Mouse (Mus musculus): ENCODE measurements around the gene Olfr652. TPM values are rescaled to one million over a fixed set of nuclear protein-coding genes. Genes with fewer than 3 reads are reported as not detected.

Olfr652 gene
- polyA plus RNA-seq (2014; fragmentation: Nextera tagmentation; extraction: Ambion mirVana) = not detected in 2 replicates

GRCm38 (mm10) chr7:104560601-104561000 is at the start of gene Olfr652:
Olfr652 (plus strand) TSS chr7:104560901.
- Histone ChIP-seq H3K36me3 (ENCODE audit: control insufficient read depth, insufficient read depth, low read length) (no peaks in the 10 kb centered on the region), H3K27ac (ENCODE audit: low read length) (no peak within 1 kb of the TSS), H3K4me2 (replicated peaks; ENCODE audit: low read depth, low read length) (no peak within 1 kb of the TSS), H3K9me3 (ENCODE audit: control insufficient read depth, low read depth, low read length) (no peaks in the 10 kb centered on the region), H3K4me1 (ENCODE audit: control insufficient read depth, insufficient read depth, low read length) (no peaks in the 10 kb centered on the region), H3K27me3 (ENCODE audit: control insufficient read depth, insufficient read depth, low read length) (no peaks in the 10 kb centered on the region), H3K9ac (replicated peaks; ENCODE audit: low read depth, low read length) (no peak within 1 kb of the TSS), H3K4me3 (ENCODE audit: low read depth, low read length) (no peak within 1 kb of the TSS)
- no peak for ATAC-seq (ENCODE audit: insufficient number of reproducible peaks, insufficient read depth, low FRiP score, low read depth)

DNA sequence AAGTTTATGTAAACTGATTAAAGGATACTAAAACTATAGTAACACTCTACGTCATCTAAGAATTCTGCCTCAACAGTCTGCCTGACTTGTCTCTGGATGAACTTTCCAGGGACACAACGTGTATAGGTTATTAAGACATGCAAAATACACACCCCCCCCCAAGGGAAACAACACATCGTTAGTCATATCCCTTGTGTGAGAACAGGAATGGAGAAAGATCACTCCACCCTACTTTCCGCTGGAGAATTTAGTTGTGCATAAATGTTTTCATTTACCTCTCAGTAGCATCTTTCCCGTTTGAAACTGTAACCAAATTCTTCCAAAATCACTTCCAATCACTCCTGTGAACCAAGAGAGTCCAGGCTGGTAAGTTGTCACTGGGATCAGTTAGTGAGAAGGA is 10.9 kb upstream of the Olfr652 start, which contains the start of gene Olfr651:
TSS of gene Olfr651 (plus strand) at position 301 of the 400 bp plus-strand sequence.
- H3K9me3 ChIP-seq (ENCODE audit: control insufficient read depth, low read depth, low read length) = no peaks in the 10 kb centered on the region
- H3K4me3 ChIP-seq (ENCODE audit: low read depth, low read length) = no peak within 1 kb of the TSS
- 71% methylated on average over 5 of the region's 5 CpGs for WGBS
- ATAC-seq (ENCODE audit: insufficient number of reproducible peaks, insufficient read depth, low FRiP score, low read depth) = no peak
- no peak within 1 kb of the TSS for H3K4me2 ChIP-seq (replicated peaks; ENCODE audit: low read depth, low read length)
- H3K4me1 ChIP-seq (ENCODE audit: control insufficient read depth, insufficient read depth, low read length) = no peaks in the 10 kb centered on the region
- H3K9ac ChIP-seq (replicated peaks; ENCODE audit: low read depth, low read length) = no peak within 1 kb of the TSS
- H3K27me3 ChIP-seq (ENCODE audit: control insufficient read depth, insufficient read depth, low read length) = no peaks in the 10 kb centered on the region
- no peaks in the 10 kb centered on the region for H3K36me3 ChIP-seq (ENCODE audit: control insufficient read depth, insufficient read depth, low read length)
- H3K27ac ChIP-seq (ENCODE audit: low read length) = no peak within 1 kb of the TSS

DNA sequence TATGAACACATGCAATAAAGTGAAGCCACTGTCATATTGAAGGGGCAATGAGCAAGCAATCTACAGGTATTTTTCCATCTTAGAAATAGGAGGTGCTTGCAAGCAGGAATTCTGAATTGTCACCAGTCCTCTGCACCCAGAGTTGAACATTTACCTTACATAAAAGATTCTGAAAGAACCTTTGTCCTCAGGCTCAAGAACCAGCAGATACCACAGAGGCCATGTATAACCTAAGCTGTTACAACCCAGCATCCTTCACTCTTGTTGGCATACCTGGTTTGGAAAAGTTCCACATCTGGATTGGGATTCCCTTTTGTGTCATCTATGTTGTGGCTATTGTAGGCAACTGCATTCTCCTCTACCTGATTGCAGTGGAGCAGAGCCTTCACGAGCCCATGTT is 8.0 kb upstream of the Olfr652 start:
- no peaks in the 10 kb centered on the region for H3K27me3 ChIP-seq (ENCODE audit: control insufficient read depth, insufficient read depth, low read length)
- ATAC-seq (ENCODE audit: insufficient number of reproducible peaks, insufficient read depth, low FRiP score, low read depth) = no peak
- H3K9me3 ChIP-seq (ENCODE audit: control insufficient read depth, low read depth, low read length) = no peaks in the 10 kb centered on the region
- WGBS = 71% methylated on average over 1 of the region's 1 CpGs
- H3K4me3 ChIP-seq (ENCODE audit: low read depth, low read length) = no peak overlapping the region
- no peak overlapping the region for H3K27ac ChIP-seq (ENCODE audit: low read length)
- no peaks in the 10 kb centered on the region for H3K36me3 ChIP-seq (ENCODE audit: control insufficient read depth, insufficient read depth, low read length)
- no peak overlapping the region for H3K4me2 ChIP-seq (replicated peaks; ENCODE audit: low read depth, low read length)
- no peak overlapping the region for H3K9ac ChIP-seq (replicated peaks; ENCODE audit: low read depth, low read length)
- H3K4me1 ChIP-seq (ENCODE audit: control insufficient read depth, insufficient read depth, low read length) = no peaks in the 10 kb centered on the region

DNA sequence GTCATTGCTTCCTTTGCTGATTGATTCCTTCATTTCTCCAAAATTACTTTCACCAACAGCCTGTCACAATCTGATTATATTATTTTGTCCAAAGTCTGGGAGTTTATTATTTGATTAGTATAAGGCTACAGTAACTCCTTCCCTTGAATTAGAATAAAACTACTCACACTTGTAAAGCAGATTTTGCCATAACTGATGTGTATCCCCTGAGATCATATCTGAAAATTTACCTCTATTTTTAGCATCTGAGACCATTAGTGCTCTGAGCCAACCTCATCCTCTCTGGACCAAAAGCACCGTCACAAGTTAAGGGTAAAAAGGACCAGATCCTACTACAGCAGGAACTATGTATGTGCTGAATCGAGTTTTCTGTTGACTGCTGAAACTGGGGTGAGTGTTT is 16.3 kb downstream of the Olfr652 start, which contains the start of gene Olfr653:
TSS of gene Olfr653 (plus strand) at position 301 of the 400 bp plus-strand sequence.
- no peak for ATAC-seq (ENCODE audit: insufficient number of reproducible peaks, insufficient read depth, low FRiP score, low read depth)
- H3K27me3 ChIP-seq (ENCODE audit: control insufficient read depth, insufficient read depth, low read length) = no peaks in the 10 kb centered on the region
- H3K36me3 ChIP-seq (ENCODE audit: control insufficient read depth, insufficient read depth, low read length) = no peaks in the 10 kb centered on the region
- H3K4me3 ChIP-seq (ENCODE audit: low read depth, low read length) = no peak within 1 kb of the TSS
- no peak within 1 kb of the TSS for H3K27ac ChIP-seq (ENCODE audit: low read length)
- no peak within 1 kb of the TSS for H3K4me2 ChIP-seq (replicated peaks; ENCODE audit: low read depth, low read length)
- WGBS = 68% methylated on average over 2 of the region's 2 CpGs
- no peaks in the 10 kb centered on the region for H3K4me1 ChIP-seq (ENCODE audit: control insufficient read depth, insufficient read depth, low read length)
- no peaks in the 10 kb centered on the region for H3K9me3 ChIP-seq (ENCODE audit: control insufficient read depth, low read depth, low read length)
- H3K9ac ChIP-seq (replicated peaks; ENCODE audit: low read depth, low read length) = no peak within 1 kb of the TSS

GRCm38 (mm10) chr7:104580846-104581245 is 20.1 kb downstream of the Olfr652 start:
- Histone ChIP-seq H3K4me1 (ENCODE audit: control insufficient read depth, insufficient read depth, low read length) (no peaks in the 10 kb centered on the region), H3K4me3 (ENCODE audit: low read depth, low read length) (no peak overlapping the region), H3K4me2 (replicated peaks; ENCODE audit: low read depth, low read length) (no peak overlapping the region), H3K9me3 (ENCODE audit: control insufficient read depth, low read depth, low read length) (no peaks in the 10 kb centered on the region), H3K27me3 (ENCODE audit: control insufficient read depth, insufficient read depth, low read length) (no peaks in the 10 kb centered on the region), H3K27ac (ENCODE audit: low read length) (no peak overlapping the region), H3K36me3 (ENCODE audit: control insufficient read depth, insufficient read depth, low read length) (no peaks in the 10 kb centered on the region), H3K9ac (replicated peaks; ENCODE audit: low read depth, low read length) (no peak overlapping the region)
- no peak for ATAC-seq (ENCODE audit: insufficient number of reproducible peaks, insufficient read depth, low FRiP score, low read depth)
- 91% methylated on average over 4 of the region's 4 CpGs for WGBS

DNA sequence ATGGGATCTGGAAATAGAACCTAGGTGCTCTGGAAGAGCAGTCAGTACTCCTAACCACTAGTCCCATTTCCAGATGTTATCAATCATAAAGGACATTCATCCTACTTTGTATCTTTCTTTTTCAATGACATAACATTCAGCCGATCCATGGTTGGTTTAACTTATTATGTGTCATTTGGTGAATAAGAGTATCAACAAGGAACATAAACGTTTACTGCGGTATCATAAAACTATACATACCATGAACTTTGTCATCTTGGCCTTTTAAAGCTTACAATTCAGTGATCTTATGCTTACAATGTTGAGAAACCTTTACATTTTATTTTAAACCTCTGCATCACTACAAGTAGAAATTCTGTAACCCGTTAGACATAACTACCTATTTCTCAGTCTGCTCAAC is 20.7 kb downstream of the Olfr652 start:
- 80% methylated on average over 4 of the region's 4 CpGs for WGBS
- H3K4me3 ChIP-seq (ENCODE audit: low read depth, low read length) = no peak overlapping the region

DNA sequence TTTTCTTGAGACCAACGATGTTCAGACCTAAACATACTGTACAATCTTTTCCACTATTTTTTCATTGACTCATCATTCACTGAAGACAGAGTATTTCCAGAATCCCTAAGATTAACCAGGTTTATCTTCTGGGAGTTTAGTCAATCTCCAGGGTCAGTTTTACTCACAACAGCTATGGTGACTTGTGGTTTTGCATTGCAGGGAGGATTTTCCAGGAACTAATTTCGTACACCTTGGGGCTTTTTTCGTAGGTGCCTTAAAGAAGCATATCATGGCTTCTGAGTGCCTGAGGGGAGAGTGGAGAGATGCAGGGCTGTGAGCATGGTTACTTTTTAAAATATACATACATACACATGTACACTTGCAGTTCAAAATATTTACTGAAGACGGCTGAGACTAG is 26.0 kb downstream of the Olfr652 start, which contains the start of gene Olfr654:
TSS of gene Olfr654 (plus strand) at position 301 of the 400 bp plus-strand sequence.
- 75% methylated on average over 4 of the region's 4 CpGs for WGBS
- no peak within 1 kb of the TSS for H3K27ac ChIP-seq (ENCODE audit: low read length)
- H3K36me3 ChIP-seq (ENCODE audit: control insufficient read depth, insufficient read depth, low read length) = no peaks in the 10 kb centered on the region
- no peaks in the 10 kb centered on the region for H3K4me1 ChIP-seq (ENCODE audit: control insufficient read depth, insufficient read depth, low read length)
- H3K9ac ChIP-seq (replicated peaks; ENCODE audit: low read depth, low read length) = no peak within 1 kb of the TSS
- H3K27me3 ChIP-seq (ENCODE audit: control insufficient read depth, insufficient read depth, low read length) = no peaks in the 10 kb centered on the region
- H3K4me2 ChIP-seq (replicated peaks; ENCODE audit: low read depth, low read length) = no peak within 1 kb of the TSS
- no peaks in the 10 kb centered on the region for H3K9me3 ChIP-seq (ENCODE audit: control insufficient read depth, low read depth, low read length)
- no peak for ATAC-seq (ENCODE audit: insufficient number of reproducible peaks, insufficient read depth, low FRiP score, low read depth)
- no peak within 1 kb of the TSS for H3K4me3 ChIP-seq (ENCODE audit: low read depth, low read length)

More for the DNA sequence above, 20.7 kb downstream of the Olfr652 start:
- no peaks in the 10 kb centered on the region for H3K36me3 ChIP-seq (ENCODE audit: control insufficient read depth, insufficient read depth, low read length)
- H3K4me2 ChIP-seq (replicated peaks; ENCODE audit: low read depth, low read length) = no peak overlapping the region
- no peaks in the 10 kb centered on the region for H3K9me3 ChIP-seq (ENCODE audit: control insufficient read depth, low read depth, low read length)
- no peak overlapping the region for H3K27ac ChIP-seq (ENCODE audit: low read length)
- no peak for ATAC-seq (ENCODE audit: insufficient number of reproducible peaks, insufficient read depth, low FRiP score, low read depth)
- H3K27me3 ChIP-seq (ENCODE audit: control insufficient read depth, insufficient read depth, low read length) = no peaks in the 10 kb centered on the region
- H3K9ac ChIP-seq (replicated peaks; ENCODE audit: low read depth, low read length) = no peak overlapping the region
- H3K4me1 ChIP-seq (ENCODE audit: control insufficient read depth, insufficient read depth, low read length) = no peaks in the 10 kb centered on the region

DNA sequence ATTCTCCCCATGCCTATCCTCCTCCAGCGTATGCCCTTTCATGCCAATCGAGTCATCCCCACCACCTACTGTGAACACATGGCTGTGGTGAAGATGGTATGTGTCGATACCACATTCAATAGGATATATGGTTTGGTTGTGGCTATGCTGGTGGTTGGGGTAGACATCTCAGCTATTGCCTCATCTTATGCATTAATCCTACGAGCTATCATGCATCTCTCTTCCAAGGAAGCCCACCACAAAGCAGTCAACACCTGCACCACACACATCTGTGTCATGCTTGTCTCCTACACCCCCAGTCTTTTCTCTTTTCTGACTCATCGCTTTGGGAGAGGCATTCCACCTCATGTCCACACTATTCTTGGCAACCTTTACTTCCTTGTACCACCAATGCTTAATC is 27.6 kb downstream of the Olfr652 start:
- no peaks in the 10 kb centered on the region for H3K36me3 ChIP-seq (ENCODE audit: control insufficient read depth, insufficient read depth, low read length)
- no peak overlapping the region for H3K4me2 ChIP-seq (replicated peaks; ENCODE audit: low read depth, low read length)
- H3K27me3 ChIP-seq (ENCODE audit: control insufficient read depth, insufficient read depth, low read length) = no peaks in the 10 kb centered on the region
- no peaks in the 10 kb centered on the region for H3K9me3 ChIP-seq (ENCODE audit: control insufficient read depth, low read depth, low read length)
- H3K4me3 ChIP-seq (ENCODE audit: low read depth, low read length) = no peak overlapping the region
- no peak overlapping the region for H3K27ac ChIP-seq (ENCODE audit: low read length)
- H3K4me1 ChIP-seq (ENCODE audit: control insufficient read depth, insufficient read depth, low read length) = no peaks in the 10 kb centered on the region
- H3K9ac ChIP-seq (replicated peaks; ENCODE audit: low read depth, low read length) = no peak overlapping the region
- WGBS = 87% methylated on average over 5 of the region's 5 CpGs
- no peak for ATAC-seq (ENCODE audit: insufficient number of reproducible peaks, insufficient read depth, low FRiP score, low read depth)

DNA sequence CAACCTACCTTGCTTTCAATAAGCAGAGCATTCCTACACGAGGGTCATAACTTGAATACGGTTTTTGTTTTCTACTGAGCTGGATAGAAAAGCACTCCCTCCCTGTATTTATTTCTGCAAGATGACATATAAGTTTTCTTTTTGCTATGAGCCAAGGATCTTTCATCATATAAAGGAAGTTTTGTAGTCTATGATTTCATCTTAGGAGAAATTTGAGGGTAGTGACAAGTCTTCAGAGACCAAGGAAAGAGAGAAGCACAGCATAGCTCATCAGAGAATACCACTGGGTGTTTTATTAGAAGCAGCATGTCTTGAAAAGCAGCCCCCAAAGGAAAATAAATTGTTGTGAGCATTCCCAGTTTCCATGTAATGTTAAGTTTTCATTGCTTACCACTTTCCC is 41.0 kb downstream of the Olfr652 start, which contains the start of gene Olfr655:
TSS of gene Olfr655 (minus strand) at position 101 of the 400 bp plus-strand sequence.
- Histone ChIP-seq H3K9me3 (ENCODE audit: control insufficient read depth, low read depth, low read length) (no peaks in the 10 kb centered on the region), H3K27me3 (ENCODE audit: control insufficient read depth, insufficient read depth, low read length) (no peaks in the 10 kb centered on the region), H3K9ac (replicated peaks; ENCODE audit: low read depth, low read length) (no peak within 1 kb of the TSS), H3K27ac (ENCODE audit: low read length) (no peak within 1 kb of the TSS), H3K4me3 (ENCODE audit: low read depth, low read length) (no peak within 1 kb of the TSS), H3K4me2 (replicated peaks; ENCODE audit: low read depth, low read length) (no peak within 1 kb of the TSS), H3K4me1 (ENCODE audit: control insufficient read depth, insufficient read depth, low read length) (no peaks in the 10 kb centered on the region), H3K36me3 (ENCODE audit: control insufficient read depth, insufficient read depth, low read length) (no peaks in the 10 kb centered on the region)
- ATAC-seq (ENCODE audit: insufficient number of reproducible peaks, insufficient read depth, low FRiP score, low read depth) = no peak
- 87% methylated on average over 2 of the region's 2 CpGs for WGBS
